Mouse (Mus musculus): ENCODE measurements around the gene Slc47a2. TPM values are rescaled to one million over a fixed set of nuclear protein-coding genes. Genes with fewer than 3 reads are reported as not detected.

Gene Slc47a2
- polyA plus RNA-seq (2017; shearing (Covaris generic)) = not detected

DNA sequence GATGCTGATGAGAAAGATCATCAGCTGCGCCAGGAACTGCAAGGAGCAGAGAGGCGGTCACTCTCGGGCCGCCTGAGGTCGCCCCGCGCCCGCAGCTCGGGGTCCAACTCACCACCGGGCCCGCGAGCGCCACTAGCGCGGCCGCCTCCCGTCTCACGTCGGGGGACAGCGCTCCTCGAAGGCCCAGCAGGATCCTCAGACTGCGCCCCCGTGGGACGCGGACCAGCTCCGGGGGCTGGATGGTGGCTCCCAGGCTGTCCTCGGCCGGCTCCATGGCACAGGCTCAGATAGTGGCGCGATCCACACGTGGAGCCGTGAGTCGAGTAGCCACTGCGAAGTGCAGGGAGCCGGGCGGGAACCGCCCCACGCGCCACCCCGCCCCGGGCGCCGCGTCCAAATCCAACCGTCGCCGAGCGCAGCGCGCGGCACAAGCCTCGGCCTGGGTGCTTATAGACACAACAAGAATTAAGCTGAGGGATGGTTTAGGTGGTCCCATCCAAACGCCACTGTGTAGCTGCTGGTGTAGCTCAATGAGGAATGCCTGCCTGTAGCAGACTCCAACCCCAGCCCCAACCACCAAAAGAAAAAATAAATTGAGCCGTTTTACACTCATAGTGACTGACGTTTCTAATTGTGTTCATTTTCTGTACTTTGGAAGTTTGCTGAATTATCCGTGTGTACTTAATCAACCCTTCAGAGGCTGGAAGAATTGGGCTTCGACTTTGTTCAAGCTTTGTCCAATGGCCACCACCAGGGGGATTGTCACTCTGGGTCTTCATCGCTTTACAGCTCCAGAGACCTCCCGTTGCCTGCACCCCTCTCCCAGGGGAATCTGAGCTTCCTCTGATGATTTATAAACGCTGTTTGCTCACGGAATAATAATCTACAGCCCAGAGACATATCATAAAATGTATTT, at the start of gene Slc47a2:
Gene Slc47a2, minus strand, starts transcription at position 356 of the 916 bp plus-strand sequence.
- ATAC-seq = no peak

DNA sequence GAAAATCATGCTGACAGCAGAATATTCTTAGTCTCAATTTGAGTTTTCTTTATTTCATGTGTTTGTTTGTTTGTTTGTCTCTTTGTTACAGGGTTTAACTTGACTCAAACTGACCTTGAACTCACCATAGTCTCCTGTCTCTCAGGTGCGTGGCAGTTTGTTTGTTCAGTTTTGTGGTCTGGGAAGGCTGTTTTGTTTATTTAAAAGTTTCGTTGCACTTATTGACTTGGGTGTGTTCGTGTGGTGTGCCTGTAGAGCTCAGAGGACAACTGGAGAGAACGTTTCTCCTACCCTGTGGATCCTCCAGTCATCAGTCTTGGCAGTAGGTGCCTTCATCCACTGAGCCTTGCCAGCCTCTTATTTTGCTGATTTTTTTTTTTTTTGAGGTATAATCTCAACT, 46.3 kb upstream of the Slc47a2 start:
- ATAC-seq = no peak

DNA sequence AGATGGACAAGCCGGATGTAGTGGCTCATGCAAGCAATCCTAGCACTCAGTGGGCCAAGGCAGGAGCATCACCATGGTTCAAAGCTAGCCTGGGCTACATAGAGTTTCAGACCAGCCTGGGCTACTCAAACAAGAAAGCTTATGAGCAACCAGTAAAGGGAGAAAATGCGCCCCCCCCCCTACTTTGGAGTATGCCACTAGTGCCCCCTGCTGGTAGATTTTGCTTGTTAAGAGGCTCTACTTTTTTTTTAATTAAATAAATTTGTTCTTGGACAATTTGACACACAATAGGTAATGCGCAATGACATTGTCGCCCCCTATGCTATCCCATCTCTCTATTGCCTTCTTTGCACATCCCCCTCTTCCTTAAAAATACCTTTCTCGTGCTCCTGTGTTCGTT, 45.4 kb upstream of the Slc47a2 start:
- no peak for ATAC-seq

DNA sequence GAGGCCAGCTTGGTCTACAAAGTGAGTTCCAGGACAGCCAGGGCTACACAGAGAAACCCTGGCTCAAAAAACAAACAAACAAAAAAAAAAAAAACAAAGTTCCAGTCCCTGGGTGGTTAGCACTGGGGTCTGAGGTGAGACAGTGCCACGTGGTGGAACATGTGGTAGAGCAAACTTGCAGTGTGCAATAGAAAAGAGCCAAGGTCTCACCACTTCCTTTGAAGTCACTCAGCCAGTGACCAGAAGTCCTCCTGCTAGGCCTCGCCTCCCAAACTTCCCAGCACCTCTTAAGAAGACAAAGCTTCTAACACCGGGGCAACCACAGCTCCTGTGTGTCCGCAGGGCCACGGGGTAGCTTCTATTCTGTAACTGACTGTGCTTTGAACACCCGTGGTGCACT, 44.6 kb upstream of the Slc47a2 start:
- no peak for ATAC-seq

DNA sequence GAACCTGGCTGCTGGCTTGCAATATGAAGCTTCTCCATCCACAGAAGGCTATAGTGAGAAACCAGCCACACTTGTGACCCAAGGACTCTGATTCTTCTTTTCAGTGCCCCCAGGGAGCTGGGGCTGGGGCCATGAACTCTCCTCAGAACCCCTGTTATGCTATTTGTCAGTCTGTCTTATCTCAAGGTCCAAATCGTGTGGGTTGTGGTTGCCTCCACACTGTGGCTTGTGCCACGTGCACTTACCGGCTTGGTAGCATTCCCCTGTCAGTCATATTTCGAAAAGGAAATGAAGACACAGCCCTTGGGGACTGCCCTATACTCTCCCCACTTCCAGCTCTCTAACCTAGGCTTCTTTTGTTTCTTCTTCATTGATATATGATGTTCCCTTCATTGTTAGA, 43.1 kb upstream of the Slc47a2 start:
- ATAC-seq = no peak

DNA sequence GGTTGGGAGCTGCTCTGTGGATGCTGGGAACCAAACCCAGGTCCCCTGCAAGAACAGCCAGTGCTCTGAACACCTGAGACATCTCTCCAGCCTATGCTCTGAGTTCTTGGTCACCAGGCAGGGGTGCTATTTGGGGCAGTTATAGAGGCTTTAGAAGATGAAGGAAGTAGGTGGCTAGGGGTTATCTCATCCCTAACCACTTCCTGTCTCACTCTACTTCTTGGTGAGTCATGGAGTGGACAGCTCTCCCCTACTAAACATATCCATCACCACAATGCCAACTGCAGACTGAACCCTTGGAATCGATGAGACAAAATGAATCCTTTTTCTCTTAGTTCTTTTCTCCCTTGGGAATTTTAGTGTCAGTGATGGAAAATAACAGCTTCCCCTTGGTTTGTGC, 38.6 kb upstream of the Slc47a2 start:
- no peak for ATAC-seq

DNA sequence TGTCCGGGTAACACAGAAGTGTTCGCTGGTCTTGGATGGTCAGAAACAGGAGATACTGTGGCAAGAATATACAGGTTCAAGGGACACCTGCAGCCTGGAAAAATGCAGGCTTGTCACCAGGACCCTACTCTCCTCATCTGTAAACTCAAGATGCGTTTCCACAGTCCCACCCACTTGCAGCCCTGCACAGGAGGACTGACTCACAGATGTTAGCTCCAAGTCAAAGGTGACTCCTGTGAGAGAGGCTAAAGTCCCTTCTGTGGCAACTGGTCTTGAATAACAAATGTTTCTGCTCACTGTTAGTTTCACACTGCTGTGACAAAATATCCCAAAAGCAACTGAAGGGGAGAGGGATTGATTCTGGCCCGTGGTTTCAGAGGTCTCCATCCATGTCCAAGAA, 36.0 kb upstream of the Slc47a2 start:
- no peak for ATAC-seq

DNA sequence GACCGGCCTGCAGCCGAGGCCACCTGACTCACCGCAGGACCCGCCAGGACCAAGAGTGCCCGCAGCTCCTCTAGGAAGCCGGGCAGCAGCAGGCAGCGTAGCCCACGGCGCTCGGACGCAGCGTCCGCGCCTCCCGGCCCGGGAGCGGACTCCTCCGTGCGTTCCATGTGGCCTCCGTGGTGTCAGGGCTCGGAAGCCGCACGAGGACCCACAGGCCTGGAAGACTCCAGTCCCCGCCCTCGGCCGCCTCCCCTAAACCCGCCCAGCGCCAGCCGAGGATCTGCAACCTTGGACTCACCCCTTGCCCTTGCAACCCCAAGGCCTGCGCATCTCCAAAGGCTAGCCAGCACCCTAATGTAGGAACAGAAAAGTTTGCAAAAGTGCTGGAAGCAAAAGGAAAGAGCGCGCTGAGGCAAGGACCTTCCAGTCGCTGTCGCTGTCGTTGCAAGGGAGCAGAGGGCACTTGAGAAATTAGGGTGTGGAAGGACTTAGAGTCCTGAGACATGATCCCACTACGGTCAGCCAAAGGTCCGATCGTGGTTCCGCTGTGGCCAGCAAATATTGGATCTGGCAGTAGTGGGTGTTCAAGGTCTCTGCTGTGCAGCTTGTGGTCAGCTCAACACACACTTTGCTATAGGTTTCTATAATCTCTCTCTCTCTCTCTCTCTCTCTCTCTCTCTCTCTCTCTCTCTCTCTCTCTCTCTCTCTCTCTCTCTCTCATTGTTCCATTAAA, 35.4 kb upstream of the Slc47a2 start, which contains the start of gene Slc47a1:
Gene Slc47a1, minus strand, starts transcription at position 465 of the 733 bp plus-strand sequence.
- ATAC-seq = no peak

DNA sequence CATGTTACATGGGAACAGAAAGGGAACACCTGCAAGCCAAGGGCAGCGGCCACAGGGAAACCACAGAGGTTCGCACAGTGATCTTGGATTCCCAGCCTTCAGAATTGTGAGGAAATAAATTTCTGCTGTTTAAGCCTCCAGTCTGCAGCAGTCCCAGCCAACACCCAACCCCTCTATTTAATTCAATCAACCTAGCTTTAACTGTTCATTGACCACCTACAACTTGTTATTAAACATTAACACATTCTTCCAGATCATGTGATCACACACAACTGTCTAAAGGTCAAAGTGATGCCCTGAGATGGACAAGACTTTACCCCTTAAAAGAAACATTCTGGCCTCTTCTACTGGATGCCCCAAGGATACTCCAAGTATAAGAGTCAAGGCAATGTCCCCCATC, 26.0 kb upstream of the Slc47a2 start:
- no peak for ATAC-seq

DNA sequence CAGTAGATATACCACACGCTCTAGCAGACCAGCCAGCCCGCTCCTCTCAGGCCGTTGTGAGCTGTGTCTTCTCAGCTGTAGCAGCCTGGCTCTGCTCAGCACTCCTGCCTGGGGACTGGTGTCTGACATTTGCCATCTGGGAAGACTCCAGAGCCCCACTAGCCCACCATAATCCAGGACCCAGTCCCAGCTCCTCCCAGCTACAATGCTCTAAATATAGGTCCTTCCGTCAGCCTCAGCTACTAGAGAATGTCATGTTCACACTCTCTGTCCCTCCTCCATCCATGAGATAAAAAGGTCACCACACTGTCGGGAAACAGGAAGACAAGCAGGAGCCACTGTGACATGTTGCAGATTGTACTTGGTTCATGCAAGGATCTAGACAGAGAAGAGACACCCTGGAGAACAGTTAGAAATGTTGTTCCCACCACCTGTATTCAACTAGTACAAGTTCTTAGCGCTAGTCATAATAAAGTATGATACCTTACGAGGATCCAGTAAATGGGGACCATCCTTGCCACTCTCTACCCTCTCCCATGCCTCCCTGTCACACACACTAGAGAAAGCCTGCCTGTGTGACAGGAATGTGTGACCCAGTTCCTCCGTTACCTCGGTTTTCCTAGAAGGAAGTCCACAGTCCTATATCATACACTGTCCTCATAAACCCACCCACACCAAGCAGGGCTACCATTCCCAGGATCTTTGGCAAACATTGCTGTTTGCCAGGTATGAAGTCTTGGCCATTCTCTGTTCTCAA, 24.0 kb upstream of the Slc47a2 start:
- ATAC-seq = no peak

DNA sequence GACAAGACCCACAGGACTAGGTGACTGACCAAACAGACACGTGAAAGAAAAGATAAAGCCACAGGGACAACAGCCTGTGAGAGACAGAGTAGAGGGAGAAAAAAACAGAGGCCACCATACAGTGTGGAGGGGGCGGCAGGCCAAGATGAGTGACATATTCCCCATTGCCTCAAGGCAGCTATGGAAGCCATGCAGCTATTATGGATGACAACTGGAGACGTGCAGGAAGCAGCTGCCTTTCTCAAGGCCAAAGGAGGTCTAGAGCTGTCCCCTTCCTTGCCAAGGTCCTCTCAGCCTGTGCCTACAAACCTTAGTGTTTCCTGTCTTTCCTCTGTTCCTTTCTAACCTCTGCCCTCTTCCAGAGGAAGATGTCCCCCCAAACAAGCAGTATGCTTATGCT, 23.3 kb upstream of the Slc47a2 start:
- no peak for ATAC-seq

DNA sequence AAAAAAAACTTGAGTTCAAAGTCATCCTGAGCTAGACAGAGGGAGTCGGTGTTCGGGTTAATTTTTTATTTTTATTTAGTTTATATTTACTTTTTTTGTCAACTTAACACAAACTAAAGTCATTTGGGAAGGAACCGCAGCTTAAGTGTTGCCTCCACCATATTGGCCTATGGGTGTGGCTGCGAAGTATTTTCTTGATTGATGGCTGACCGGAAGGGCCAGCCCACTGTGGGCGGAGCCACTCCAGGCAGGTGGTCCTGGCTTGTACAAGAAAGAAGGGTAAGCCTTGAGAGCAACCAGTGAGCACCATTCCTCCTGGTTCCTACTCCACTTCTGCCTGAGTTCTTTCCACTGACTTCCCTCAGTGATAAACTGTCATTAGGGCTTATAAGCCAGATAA, 21.4 kb upstream of the Slc47a2 start:
- ATAC-seq = no peak

DNA sequence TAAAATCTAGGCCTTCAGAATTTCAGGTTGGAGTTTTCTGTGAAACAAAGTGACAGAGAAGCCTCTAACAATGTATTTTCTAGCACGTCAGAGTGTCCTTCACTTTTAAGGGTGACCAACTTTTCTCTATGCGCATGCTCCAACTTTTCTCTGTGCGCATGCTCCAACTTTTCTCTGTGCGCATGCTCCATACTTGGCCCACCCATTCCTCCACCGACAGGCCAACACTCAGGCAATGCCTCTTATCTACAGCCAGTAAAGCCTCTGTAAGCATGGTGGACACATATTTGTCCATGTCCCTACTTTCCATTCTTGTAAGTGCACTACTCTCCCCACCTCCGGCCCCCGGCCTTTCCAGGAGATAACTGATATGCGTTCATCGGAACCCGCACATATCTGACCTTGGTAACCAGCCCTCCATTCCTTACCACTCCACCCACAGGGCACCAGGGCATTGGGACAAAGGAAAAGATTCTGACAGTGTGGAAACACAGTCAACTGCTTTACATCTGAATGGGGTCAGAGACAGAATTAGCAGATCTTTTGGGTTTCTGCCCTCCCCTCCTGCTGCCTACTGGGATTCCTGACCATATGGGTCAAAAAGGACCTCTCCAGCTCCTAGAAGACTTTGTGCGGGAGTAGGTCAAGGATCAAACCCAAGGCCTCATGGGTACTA, 19.0 kb upstream of the Slc47a2 start:
- ATAC-seq = no peak

DNA sequence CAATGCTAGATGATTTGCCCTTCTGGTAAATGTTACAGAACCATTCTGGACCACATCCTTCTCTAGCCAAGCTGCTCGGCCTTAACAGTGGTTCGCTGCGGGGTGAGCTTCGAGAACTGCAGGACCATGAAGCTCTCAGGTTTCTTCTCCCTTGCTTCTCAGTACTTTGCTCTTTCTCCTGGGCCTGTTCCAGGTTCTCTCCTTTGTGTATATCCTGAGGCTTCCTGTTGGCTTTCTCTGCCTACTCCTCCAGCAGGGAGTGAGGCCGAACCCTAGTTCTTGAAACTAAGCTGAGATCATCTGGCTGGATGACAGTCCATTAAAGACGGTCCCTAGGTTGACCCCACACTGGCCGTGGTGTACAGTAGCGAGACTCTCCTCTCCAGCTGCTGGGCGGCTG, 13.9 kb upstream of the Slc47a2 start:
- no peak for ATAC-seq

DNA sequence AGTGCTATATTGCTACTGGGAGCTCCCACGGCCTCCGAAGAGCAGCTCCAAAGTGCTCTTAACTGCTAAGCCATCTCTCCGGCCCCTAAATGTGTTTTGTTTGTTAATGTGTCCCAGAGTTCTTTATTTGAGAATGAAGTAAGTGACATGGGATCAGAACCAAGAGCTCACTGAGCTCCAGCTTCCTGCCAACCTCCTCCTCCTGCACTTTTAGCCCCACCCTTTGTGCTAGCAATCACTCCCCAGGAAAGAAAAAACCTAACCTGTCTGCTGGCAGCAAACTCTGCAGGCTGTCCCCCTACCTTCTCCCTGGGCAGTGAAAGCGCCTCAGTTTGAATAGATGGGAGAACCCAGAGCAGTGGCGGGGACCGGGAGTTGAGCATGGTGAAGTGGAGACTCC, 13.5 kb upstream of the Slc47a2 start:
- no peak for ATAC-seq

DNA sequence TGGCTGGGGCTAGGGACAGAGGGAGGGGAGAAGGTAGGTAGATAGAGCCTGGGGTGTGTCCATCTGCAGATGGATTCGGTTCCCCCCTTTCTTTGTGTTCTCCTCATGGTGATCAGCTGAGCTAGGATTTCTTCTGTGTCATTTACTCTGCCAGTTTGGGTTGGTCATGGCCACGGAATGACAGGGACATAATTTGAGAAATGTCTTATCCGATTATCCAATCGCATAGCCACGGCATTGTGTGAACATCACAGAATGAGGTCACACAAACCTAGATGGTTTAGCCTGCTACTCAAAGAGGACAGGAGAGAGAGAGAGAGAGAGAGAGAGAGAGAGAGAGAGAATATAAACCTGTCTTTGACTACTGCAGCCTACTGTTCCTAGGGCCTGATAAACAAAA, 12.7 kb upstream of the Slc47a2 start:
- no peak for ATAC-seq

DNA sequence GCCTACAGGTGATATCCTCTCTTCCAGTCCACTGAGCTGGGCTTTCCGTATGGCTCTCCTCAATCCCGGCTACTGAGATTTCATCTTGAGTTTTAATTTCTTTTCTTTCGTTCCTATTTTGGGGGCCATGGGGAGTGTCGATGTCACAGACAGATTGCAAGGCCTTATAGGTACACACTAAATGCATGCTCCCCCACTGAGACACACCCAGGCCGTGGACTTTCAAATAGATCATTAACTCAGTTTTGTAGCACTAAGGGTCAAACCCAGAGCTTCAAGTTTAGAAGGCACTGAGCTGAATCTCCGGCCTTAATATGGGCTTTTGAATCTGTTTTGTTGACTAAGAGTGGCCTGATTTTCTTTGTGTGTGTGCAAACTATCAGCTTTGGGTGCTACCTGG, 11.7 kb upstream of the Slc47a2 start:
- ATAC-seq = no peak

DNA sequence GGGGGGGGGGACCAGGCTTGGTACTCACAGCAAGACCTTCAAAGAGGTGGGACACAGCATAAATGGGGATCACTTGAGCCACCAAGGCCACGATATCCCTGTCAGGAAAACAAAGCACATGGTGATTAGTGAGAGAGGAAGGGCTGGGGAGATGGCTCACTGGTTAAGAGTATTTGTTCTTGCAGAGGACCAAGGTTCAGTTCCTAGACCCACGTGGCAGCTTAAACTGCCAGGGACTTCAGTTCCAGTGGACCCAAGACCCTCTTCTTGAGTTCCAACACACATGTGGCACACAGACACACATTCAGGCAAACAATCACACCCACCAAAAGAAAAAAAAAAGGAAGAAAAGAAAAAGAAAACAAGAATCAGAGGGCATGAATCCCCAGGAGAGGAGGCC, 10.4 kb upstream of the Slc47a2 start:
- no peak for ATAC-seq

DNA sequence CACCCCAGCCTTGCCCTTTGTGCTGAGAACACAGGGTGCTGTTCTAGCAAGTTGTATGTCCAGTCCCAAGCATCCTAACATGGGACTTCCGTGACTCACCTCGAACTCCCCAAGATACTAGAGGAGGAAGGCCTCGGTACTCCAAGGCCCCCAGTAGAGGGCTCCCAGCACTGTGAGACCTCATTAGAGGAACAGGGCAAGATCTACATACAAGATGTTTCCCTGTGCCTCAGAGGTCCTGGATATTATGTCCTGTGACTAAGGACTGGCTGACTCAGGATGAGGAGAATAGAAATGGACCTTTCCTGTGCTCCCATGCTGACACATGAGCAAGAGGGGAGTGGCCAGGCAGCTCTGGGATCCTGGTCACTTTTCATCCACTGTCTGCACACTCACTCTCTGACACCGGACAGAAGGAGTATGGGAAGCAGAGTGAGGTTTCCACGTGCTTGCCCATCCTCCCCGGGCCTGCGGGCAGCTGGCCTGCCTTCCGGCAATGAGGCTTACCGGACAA, 9.5 kb upstream of the Slc47a2 start:
- no peak for ATAC-seq

DNA sequence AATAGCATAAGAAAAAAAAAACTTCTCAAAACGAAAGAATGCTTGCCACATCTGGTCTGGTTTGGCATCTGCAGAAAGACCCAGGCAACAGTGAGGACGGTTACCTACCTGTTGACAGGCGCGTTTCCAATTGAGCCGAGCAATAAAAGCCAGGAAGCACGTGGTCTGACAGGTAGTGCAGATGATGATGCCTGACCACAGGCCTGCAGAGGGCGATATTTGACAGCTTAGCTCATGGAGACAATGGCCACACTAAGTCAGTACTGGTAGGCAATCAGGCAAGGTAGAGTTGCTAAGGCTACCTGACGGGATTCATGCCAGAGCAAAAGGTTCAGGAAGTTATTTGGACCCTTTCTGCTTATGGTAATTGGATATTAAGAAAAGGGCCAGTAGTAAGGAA, 6.7 kb upstream of the Slc47a2 start:
- peak; percentile 76 for ATAC-seq

DNA sequence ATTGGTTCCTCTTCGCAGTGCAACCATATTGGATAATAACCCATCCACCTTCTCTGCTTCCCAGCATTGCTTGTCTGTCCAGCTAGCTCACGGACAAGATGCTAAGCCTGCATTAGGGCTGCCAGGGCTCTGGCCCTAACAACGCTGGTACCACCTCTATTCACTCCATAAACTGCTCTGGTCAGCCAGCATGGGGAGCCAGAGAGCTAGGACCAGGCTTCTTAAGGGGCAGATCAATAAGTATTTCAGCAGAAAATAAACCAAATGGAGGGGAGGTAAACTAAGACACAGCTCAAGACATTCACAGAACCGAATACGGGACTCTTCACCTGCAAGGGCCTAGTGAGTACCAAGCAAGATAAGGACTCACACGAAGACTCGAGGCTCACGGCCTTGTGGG, 3.5 kb upstream of the Slc47a2 start:
- no peak for ATAC-seq

DNA sequence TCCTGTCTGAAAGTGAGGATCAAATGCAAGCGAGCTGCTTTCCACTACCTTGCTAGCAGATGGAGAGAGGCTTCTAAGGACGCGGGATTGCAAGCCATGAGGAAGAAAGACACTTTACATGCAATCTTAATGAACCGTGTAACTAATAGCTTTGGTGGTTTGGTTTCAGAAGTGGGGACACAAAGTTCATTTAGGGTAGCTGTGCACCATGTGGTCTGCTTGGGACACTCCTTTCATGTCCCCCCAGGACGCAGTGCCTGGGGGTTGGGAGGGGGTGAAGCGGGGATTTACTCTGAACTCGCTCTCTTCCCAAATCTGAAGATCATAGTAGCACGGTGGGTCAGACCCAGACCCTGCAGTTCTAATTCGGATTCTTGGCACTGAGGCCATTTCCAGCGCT, 689 bp downstream of the Slc47a2 start:
- ATAC-seq = no peak

Measured in activated CD4-positive, CD25-positive, alpha-beta regulatory T cell, adult 4 months (primary cell).